Mouse (Mus musculus) lung, adult 18-20 months (tissue): Measurements from ENCODE around the gene Zfp322a.
A peak's percentile ranks its signal among the peaks of the same experiment; 100 is the strongest.
"Not testable (repeated sequence)": the region's sequence is repeated elsewhere in the genome, so short reads cannot be mapped to it uniquely, and the experiment has no call there.

Experiments
- DNase-seq, 2 experiments: peaks; one replicate each; pipeline ENCODE4 v3.0.0; 2022; ENCODE audit warnings: mixed read lengths in 2 of 2

The Zfp322a gene

GRCm38 (mm10) chr13:23368583-23369420 is at the start of gene Zfp322a:
TSS of gene Zfp322a (minus strand) at chr13:23369208.
- DNase-seq: peak; percentile 97 to 98

GRCm38 (mm10) chr13:23412630-23413521 is 43.9 kb upstream of the Zfp322a start:
- no peak for DNase-seq

- no peak for DNase-seq
Observed at GRCm38 (mm10) chr13:23412211-23412629, 43.2 kb upstream of the Zfp322a start.

- DNase-seq: no peak
Observed at GRCm38 (mm10) chr13:23411311-23412210, 42.6 kb upstream of the Zfp322a start.

- DNase-seq: no peak
Observed at GRCm38 (mm10) chr13:23410632-23411031, 41.6 kb upstream of the Zfp322a start.

GRCm38 (mm10) chr13:23402626-23403025 is 33.6 kb upstream of the Zfp322a start:
- DNase-seq: no peak

- DNase-seq: peak; percentile 81 to 88
Observed at GRCm38 (mm10) chr13:23401683-23402527, 32.9 kb upstream of the Zfp322a start.

GRCm38 (mm10) chr13:23400771-23401682 is 32.0 kb upstream of the Zfp322a start:
- DNase-seq: no peak

GRCm38 (mm10) chr13:23396913-23397312 is 27.9 kb upstream of the Zfp322a start:
- DNase-seq: not testable (repeated sequence)

- no peak for DNase-seq
Observed at GRCm38 (mm10) chr13:23396246-23396703, 27.3 kb upstream of the Zfp322a start.

GRCm38 (mm10) chr13:23395301-23396245 is 26.6 kb upstream of the Zfp322a start:
- no peak for DNase-seq

GRCm38 (mm10) chr13:23387548-23387947 is 18.5 kb upstream of the Zfp322a start:
- DNase-seq: no peak

- DNase-seq: no peak
Observed at GRCm38 (mm10) chr13:23383127-23383526, 14.1 kb upstream of the Zfp322a start.

GRCm38 (mm10) chr13:23372433-23372832 is 3.4 kb upstream of the Zfp322a start:
- no peak for DNase-seq

GRCm38 (mm10) chr13:23370075-23370474 is 1.1 kb upstream of the Zfp322a start:
- no peak for DNase-seq

GRCm38 (mm10) chr13:23369421-23369765 is 385 bp upstream of the Zfp322a start:
- no peak for DNase-seq

GRCm38 (mm10) chr13:23361536-23361935 is 7.5 kb downstream of the Zfp322a start:
- DNase-seq: no peak

GRCm38 (mm10) chr13:23354541-23354940 is 14.5 kb downstream of the Zfp322a start:
- not testable (repeated sequence) for DNase-seq

GRCm38 (mm10) chr13:23317305-23317889 is 51.6 kb downstream of the Zfp322a start:
- no peak for DNase-seq
